Mouse (Mus musculus) ovary, postnatal 36 days (tissue): ENCODE measurements around the gene Cox6a1.
"Not testable (repeated sequence)": the region's sequence is repeated elsewhere in the genome, so short reads cannot be mapped to it uniquely, and the experiment has no call there.

Source experiments
- DNase-seq: peaks from one replicate; pipeline ENCODE4 v3.0.0; 2022; ENCODE audit warnings: low spot score, mixed read lengths

Cox6a1 gene

GRCm38 (mm10) chr5:115348546-115349224 is at the start of gene Cox6a1:
TSS of gene Cox6a1 (minus strand) at chr5:115348981.
- DNase-seq: peak; percentile 98

- peak; percentile 43 for DNase-seq
These were observed 49.3 kb upstream of the Cox6a1 start for GRCm38 (mm10) chr5:115397839-115398780.

DNA sequence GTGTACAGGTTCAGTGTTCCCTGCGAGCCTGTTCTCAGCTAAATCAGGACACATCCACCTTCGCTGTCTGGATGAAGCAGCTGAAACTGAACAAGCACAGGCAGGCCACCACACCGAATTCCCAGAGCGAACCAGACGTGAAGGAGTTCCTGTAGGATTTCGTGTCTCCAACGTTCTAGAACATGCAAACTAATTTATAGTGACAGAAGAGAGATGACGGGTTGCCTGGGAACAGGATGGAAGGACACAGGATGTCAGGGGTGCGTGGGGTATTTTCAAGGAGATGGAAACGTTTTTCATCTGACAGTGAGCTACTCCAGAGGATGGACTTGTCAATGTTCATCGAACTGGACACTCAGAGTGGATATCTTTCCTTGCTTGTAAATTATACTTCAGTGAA is 47.9 kb upstream of the Cox6a1 start:
- DNase-seq: no peak

DNA sequence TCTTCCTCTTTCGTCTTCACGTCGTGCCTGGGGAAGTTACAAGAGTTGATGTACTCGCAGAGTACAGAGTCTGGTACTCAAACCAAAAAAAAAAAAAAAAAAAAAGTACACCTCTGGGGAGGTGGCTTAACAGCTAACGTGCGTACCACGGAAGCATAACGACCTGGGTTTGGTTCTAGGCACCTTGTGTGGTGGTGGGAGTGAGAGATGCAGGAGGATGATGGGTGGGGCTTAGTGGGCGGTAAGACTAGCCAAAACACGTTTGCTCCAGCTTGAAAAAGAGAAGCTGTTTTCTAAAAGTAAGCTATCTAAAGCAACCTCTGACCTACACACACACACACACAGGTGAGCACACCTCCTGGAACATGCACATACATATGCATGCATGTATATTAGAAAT is 46.1 kb upstream of the Cox6a1 start:
- no peak for DNase-seq

DNA sequence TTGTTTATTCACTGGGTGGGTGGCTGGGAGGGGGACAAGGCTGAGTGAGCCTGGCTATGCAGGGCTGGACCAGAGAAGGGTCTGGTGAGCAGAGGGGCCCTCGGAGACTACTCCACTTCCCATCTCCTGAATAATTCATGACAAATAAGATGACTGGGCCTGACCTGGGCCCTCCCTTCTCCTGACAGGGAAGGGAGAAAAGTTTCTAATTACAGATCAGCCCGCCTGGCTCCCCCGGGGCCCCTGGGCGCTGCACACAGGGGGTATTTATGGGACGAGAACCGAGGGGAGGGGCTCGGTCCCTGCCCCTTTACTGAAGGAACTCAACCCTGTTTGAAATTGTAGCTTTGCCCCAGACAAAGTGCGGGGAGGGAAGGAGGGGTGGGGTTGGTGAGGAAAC is 45.4 kb upstream of the Cox6a1 start:
- DNase-seq: no peak

- DNase-seq: no peak
These were observed 44.2 kb upstream of the Cox6a1 start for GRCm38 (mm10) chr5:115392969-115393368.

DNA sequence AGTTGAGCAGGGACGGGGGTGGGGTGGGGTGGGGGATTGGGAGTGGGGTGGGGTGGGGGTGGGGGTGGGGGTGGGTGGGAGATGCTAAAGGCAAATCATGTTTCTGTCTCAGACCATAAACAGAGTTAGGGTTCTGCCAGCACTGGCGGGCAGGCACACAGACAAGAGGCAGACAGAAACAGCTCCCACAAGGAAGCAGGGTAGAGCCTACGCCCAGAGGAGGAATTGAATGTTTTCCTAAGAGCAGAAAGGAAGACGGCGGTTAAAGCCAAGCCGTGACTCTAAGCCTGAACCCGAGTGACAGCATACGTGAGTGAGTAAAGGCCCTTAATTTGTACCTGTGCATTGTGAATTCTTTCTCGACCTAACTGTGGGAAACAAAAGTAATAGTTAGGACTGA is 43.2 kb upstream of the Cox6a1 start:
- DNase-seq: no peak

GRCm38 (mm10) chr5:115378882-115379281 is 30.1 kb upstream of the Cox6a1 start:
- DNase-seq: not testable (repeated sequence)

DNA sequence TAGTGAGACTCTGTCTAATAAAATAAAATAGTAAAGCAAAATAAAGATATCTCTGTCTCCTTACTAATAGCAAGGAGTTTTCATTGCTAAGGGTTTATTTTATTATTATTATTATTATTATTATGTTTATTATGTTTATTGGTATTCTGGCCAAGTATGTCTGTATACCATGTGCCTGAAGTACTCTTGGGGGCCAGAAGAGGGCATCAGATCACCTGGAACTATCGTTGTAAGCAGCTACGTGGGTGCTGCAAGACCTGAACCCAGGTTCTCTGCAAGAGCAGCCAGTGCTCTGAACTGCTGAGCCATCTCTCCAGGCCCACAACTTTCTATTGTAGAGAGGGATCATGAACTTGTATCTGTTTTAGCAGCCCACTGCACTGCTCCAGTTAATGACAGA is 26.7 kb upstream of the Cox6a1 start:
- DNase-seq: no peak

GRCm38 (mm10) chr5:115374204-115374820 is 25.5 kb upstream of the Cox6a1 start:
- no peak for DNase-seq

DNA sequence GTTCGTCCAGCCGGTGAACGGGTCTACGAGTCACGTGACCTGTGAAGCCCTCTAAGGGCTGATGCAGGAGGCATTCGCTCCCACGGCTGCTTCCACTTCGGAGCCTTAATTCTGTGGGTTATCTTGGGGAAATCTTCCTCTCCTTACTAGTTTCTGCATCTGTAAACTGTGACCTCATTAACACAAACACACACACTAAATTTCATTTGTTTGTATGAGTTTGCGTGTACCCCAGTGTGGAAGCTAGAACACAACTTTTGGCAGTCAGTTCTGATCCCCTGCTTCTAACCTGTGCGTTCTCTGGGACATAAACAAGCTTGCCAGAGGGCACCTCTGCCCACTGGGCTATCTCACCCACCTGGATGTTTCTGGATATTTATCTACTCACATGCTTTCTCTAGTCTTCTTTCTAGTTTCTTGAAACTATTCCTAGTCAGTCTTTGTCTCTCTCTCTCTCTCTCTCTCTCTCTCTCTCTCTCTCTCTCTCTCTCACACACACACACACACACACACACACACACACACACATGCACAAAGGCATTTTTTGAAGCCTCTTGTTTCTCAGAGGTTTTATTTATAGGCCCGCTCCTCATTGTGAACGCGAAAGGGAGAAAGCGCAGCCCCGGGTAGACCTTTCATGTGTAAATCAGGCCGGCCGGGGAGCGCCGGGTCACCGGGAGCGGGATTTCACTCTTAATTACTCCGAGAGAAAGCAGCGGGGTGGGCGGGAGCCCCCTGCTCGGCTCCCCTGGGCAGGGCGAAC is 24.8 kb upstream of the Cox6a1 start:
- no peak for DNase-seq

GRCm38 (mm10) chr5:115371736-115372135 is 23.0 kb upstream of the Cox6a1 start:
- no peak for DNase-seq

DNA sequence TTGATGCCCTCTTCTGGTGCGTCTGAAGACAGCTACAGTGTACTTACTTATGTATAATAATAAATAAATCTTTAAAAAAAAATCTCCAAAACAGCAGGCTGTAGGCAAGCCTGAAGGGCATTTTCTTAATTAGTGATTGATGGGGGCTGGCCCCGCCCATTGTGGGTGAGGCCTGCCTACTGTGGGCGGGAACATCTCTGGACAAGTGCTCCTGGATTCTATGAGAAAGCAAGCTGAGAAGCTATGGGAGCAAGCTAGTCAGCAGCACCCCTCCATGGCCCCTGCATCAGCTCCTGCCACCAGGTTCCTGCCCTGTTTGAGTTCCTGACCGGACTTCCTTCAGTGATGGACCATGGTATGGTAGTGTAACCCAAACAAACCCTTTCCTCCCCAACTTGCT is 16.0 kb upstream of the Cox6a1 start:
- no peak for DNase-seq

DNA sequence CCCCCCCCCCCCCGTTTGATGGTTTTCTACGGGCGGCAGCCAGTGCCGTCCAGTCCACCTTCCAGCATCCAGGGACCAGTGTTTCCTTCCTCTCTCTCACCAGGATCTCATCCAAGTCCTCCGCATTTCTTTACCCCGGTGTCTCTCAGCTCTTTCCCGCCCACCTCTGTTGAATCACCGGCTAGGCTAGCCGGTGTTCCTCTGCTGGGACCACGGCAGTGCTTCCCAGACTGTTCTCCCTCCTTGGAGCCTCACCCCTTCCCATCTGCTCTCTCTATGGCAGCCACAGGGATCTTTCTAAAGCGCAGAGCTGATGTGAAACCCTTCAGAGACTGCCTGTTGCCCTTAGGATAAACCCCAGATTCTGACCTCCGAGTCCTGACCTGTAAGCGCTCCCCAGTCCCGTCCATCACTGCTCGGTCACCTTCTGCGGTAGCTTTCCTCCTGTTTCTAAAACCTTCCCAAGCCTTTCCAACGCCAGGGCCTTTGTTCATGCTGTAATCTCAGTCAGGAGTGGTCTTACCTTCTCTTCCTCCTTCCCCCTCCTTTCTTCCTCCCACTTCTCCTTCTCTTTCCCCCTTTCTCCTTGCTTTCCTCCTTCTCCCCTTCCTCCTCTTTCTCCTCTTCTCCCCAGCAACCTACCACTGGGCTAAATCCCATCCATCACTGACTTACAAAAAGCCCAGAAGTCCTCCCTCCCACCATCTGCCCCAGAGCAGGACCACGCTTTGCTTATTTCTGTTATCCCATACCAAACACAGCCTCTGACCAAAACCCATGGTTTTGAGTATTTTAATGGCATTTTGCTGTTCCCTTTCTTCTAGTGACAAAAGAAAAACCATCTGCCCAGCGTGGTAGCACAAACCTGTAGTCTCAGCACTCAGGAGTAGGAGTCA is 14.3 kb upstream of the Cox6a1 start:
- DNase-seq: no peak

- DNase-seq: no peak
These were observed 13.4 kb upstream of the Cox6a1 start for GRCm38 (mm10) chr5:115362216-115362615.

DNA sequence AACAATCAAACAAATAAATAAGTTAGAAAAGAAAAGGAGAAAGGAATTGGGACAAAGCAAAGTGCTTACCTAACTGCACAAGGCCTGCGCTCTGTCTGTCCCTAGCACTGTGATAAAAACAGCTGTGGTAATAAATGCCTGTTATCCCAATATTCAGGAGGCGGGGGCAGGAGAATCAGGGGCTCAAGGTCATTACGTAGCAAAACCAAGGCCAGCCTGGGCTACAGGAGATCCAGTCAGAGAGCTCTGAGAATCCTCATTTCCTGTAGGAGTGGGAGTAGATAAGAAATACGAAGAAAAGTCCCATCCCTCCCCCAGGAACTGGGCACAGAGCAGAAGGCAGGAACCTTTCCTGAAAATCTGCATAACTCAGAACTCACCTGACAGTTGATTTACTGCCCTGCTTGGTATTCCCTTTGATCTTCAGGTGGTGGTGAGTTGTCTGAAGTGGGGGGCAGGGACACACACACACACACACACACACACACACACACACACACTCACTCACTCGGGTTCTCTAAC is 11.1 kb upstream of the Cox6a1 start:
- DNase-seq: peak; percentile 30

DNA sequence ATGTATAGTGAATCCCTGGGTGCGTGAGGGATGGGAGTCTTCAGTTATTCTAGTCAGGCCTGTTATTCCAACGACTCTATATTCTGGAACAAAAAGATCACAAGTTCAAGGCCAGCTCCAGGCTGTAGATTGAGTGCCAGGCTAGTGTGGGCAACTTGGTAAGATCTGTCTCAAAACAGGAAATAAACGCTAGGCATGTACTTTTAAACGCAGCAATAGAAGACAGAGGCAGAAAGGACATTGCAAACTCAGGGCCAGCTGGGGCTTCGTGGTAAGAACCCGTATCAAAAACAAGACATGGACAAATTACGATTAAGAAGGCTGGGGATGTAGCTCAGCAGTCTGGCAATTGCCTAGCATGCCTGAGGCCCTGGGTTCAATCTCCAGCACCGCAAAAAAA is 10.7 kb upstream of the Cox6a1 start:
- DNase-seq: no peak

DNA sequence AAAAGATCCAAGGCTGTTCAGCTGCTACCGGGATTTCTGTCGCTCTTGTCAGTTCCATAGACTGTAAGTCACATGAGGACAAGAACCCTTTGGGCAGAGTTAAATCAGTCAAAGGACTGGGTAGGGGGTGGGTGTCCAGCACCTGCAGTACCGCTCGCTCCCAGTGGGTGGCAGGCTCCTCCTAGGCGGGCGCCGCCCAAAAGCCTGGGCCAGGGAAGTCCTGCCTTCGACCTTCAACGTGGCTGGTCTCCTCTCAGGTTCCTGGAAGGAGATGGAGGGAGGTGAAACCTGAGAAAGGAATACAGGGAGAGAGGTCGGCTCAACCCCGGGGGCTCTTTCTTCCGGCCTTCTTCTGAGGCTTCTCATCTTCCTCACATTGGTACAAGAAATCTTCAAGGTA is 10.1 kb upstream of the Cox6a1 start:
- DNase-seq: peak; percentile 87

GRCm38 (mm10) chr5:115355070-115355469 is 6.3 kb upstream of the Cox6a1 start:
- no peak for DNase-seq

DNA sequence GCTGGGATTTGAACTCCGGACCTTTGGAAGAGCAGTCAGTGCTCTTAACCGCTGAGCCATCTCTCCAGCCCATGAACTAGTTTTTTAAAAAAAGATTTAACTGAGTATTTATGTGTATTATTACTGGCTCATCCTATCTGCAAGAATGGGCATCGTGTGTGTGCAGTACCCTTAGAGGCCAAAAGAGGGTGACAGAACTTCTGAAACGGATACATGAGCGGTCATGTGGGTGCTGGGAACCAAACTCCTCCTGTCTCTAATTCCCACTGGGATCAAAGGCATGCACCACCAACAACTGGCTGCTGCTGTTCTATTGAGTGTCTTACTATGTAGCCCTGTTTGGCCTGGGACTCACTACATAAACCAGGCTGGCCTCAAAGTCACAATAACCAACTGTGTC is 2.6 kb upstream of the Cox6a1 start:
- DNase-seq: no peak

DNA sequence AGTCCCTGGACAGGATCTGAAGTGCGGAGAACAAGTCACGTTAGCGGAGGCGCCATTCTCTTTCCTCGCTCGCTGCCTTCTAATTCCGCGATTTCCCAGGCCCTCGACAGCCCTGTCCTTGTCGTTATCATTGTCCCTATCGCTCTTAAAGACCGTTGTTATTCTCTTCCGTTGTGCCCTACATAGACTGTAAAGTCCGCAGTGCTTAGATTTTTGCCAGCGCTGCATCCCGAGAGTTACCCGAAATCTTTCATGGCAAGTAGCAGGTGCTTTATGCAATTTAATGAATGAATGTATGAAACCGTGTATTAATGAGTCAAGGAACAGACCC is 409 bp upstream of the Cox6a1 start:
- DNase-seq: no peak
